Mouse (Mus musculus): ENCODE measurements around the gene Smyd1. TPM values are rescaled to one million over a fixed set of nuclear protein-coding genes. Genes with fewer than 3 reads are reported as not detected.
A peak's percentile ranks its signal among the peaks of the same experiment; 100 is the strongest.
"Not testable (repeated sequence)": the region's sequence is repeated elsewhere in the genome, so short reads cannot be mapped to it uniquely, and the experiment has no call there.

Smyd1 gene
- total RNA-seq, 2 experiments from 2014 or later = 361 to 384 TPM

- DNase-seq = no peak
- intact Hi-C loops (cut with DNase I) = no loop called here
These were observed 8.5 kb upstream of the Smyd1 start for GRCm38 (mm10) chr6:71330486-71330885.

GRCm38 (mm10) chr6:71329881-71330280 lies 7.8 kb upstream of the Smyd1 start:
- intact Hi-C loops (cut with DNase I) = no loop called here
- DNase-seq = no peak

- DNase-seq = no peak
- intact Hi-C loops (cut with DNase I) = no loop called here
These were observed 2.8 kb upstream of the Smyd1 start for GRCm38 (mm10) chr6:71324816-71325215.

- intact Hi-C loops (cut with DNase I) = no loop called here
- DNase-seq = no peak
These were observed 473 bp upstream of the Smyd1 start, which contains the start of gene Cd8b1 for GRCm38 (mm10) chr6:71322491-71322921. Gene Cd8b1 (plus strand): TSS chr6:71322788.

DNA sequence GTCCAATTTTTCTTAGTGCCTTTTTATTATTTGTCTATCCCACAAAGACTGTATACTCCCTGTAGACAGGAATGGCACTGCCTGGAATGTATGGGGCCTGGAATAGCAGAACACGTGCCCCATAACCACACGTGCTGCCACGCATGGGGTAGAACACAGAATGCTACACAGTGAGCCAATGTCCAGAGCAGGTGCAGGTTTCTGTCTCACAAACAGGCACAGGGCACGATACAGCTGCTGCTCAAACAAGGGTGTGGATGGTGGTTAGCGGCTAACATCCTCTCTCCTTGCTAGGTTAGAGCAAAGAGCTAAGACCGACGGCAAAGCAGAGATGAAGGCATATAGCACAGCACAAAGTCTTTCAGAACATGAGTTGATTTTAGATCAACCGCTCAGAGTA lies 14.5 kb downstream of the Smyd1 start:
- intact Hi-C loops (cut with DNase I) = loop anchor here (10.0 kb wide), 1 partner anchor 497 kb away; no protein-coding TSS in a partner anchor

DNA sequence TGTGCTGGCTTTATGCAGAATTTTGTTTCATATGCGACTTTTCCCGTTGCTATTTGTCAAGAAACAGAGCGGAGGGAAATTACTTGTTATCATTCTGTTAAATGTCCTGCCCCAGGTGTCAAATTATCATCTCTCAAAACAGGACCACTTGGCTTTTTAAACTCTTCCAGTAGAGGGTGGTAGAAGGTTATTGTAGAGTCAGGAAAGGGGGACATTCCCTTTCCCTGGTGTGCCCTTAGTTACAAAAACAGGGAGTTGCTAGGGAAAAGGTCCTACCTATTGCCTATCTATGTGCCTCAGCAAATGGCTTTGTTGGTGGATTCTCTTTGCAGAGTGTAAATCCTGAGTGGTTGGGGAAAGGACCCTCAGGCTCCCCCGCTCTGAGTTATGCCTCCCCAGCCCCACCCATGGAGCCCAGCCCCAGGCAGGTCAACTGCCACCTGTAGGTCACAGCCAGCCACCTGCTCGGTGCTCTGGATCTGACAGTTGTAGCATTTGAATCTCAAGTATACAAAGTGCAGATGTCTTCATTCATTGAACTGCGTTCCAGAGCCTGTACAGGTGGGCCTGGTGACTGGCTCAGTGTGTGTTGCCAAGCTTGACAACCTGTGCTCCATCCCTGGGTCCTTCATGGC lies 19.8 kb downstream of the Smyd1 start:
- no peak for DNase-seq
- intact Hi-C loops (cut with DNase I) = loop anchor here (5.0 to 10.0 kb wide), 2 partner anchors 95 to 503 kb away; no protein-coding TSS in a partner anchor

More for the DNA sequence above, 14.5 kb downstream of the Smyd1 start:
- no peak for DNase-seq

- DNase-seq = peak in 1 of 2 experiments; percentile 25
- intact Hi-C loops (cut with DNase I) = no loop called here
These were observed 23.3 kb downstream of the Smyd1 start for GRCm38 (mm10) chr6:71298751-71299150.

GRCm38 (mm10) chr6:71298051-71298450 lies 24.0 kb downstream of the Smyd1 start:
- intact Hi-C loops (cut with DNase I) = no loop called here
- DNase-seq = no peak

DNA sequence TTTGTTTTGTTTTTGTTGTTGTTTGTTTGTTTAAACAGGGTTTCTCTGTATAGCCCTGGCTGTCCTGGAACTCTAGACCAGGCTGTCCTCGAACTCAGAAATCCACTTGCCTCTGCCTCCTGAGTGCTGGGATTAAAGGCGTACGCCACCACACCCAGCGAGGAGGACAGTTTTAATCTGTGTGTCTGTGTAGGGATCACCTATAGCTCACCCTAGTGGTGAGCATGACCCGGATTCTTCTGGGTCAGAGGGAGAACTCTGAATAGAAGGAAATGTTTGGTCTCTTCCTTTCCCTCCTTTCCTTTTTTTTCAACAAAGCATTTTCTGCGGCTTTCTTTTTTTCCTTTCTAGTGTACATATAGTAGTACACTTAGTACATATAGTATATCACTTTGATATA lies 26.7 kb downstream of the Smyd1 start:
- intact Hi-C loops (cut with DNase I) = no loop called here

GRCm38 (mm10) chr6:71293509-71293908 lies 28.5 kb downstream of the Smyd1 start:
- DNase-seq = no peak
- intact Hi-C loops (cut with DNase I) = no loop called here

More for the DNA sequence above, 26.7 kb downstream of the Smyd1 start:
- DNase-seq = no peak

DNA sequence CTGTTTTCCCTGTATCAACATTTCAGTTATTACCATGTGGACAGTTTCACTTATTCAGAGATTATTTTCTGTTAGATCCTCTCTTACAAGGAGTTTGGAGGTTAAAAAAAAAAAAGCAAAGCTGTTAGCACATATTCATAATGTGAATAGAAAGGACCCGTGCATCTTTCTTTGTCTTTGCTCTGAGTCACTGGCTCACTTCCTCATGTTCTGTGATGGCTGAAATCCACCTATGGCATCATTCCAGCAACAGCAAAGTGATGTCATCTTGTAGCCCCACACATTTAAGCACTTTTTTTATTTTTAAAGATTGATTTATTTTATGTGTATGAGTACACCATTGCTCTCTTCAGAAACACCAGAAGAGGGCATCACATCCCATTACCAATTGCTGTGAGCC lies 42.6 kb downstream of the Smyd1 start:
- no peak for DNase-seq
- intact Hi-C loops (cut with DNase I) = no loop called here

GRCm38 (mm10) chr6:71274621-71275020 lies 47.4 kb downstream of the Smyd1 start:
- intact Hi-C loops (cut with DNase I) = no loop called here
- no peak for DNase-seq

GRCm38 (mm10) chr6:71273715-71274114 lies 48.3 kb downstream of the Smyd1 start:
- no peak for DNase-seq
- intact Hi-C loops (cut with DNase I) = no loop called here

- intact Hi-C loops (cut with DNase I) = no loop called here
- no peak for DNase-seq
These were observed 49.7 kb downstream of the Smyd1 start for GRCm38 (mm10) chr6:71272316-71272741.

GRCm38 (mm10) chr6:71271389-71272315 lies 50.4 kb downstream of the Smyd1 start, which contains the start of gene Krcc1:
Gene Krcc1 (plus strand): TSS chr6:71271677.
- peak; percentile 98 to 99 for DNase-seq
- intact Hi-C loops (cut with DNase I) = loop anchor here (2.0 kb wide), 1 partner anchor 361 kb away; the partner anchor contains the start of gene Kdm3a

DNA sequence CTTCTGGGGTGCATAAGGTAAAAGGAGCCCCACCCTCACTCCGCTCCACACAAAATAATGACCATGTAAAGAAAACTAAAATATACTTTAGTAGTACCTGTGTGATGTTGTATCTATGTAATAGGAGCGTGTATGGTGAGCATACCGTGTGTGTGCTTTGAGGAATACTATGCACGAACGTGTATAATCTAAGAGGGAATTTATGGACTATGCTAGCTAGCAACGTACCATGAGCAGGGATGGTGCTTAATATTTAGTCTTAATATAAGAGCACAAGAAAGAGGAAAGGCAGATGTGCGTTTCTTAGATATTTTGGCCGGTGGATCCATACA lies 51.0 kb downstream of the Smyd1 start:
- intact Hi-C loops (cut with DNase I) = loop anchor here (2.0 kb wide), 1 partner anchor 362 kb away; the partner anchor contains the start of gene Kdm3a
- no peak for DNase-seq

DNA sequence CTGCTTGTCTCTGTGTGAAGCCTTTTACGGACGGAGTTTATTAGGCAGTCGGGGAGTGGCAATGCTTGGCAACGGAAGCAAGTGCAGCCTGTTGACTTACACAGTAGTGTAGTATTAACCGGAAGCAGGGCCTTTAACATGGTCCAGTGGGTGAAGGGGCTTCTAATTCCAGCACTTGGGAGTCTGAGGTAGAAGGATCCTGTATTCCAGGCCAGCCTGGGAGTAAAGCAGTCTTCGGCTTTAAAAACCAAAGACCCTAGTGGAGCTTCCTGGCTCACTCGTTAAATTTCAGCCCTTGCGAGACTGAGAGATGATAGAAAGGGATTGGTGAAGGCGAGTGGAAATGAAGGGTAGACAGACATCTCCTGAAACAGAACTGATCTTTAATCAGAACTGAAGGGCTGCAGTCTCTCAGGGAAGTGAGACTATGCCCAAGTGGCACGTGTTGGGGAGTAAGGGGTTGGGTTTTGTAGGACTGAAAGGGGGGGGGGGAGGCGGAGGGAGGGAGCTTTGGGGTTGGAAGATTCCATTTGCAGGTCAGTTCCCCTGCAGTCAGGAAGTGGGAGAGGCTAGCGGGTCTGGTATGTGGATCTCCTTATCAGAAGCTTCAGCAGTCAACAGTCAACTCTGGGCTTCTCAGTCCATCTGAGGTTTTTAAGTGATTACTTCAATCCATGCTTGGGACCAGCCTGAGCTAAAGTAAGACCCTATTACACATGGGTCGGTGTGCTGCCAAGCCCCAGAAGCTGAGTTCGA lies 51.6 kb downstream of the Smyd1 start:
- intact Hi-C loops (cut with DNase I) = loop anchor here (2.0 kb wide), 1 partner anchor 362 kb away; the partner anchor contains the start of gene Kdm3a
- DNase-seq = peak; percentile 65 to 66

DNA sequence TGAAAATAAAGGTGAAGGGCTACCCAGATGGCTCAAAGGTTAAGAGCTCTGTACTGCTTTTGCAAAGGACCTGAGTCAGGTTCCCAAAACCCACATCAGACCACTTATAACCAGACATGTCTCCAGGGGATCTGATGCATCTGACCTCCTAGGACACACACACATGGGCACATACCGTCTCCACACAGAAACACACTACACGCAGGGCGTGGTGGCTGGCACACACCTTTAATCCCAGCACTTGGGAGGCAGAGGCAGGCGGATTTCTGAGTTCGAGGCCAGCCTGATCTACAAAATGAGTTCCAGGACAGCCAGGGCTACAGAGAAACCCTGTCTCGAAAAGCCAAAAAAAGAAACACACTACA lies 52.4 kb downstream of the Smyd1 start:
- intact Hi-C loops (cut with DNase I) = loop anchor here (2.0 kb wide), 1 partner anchor 363 kb away; the partner anchor contains the start of gene Kdm3a

DNA sequence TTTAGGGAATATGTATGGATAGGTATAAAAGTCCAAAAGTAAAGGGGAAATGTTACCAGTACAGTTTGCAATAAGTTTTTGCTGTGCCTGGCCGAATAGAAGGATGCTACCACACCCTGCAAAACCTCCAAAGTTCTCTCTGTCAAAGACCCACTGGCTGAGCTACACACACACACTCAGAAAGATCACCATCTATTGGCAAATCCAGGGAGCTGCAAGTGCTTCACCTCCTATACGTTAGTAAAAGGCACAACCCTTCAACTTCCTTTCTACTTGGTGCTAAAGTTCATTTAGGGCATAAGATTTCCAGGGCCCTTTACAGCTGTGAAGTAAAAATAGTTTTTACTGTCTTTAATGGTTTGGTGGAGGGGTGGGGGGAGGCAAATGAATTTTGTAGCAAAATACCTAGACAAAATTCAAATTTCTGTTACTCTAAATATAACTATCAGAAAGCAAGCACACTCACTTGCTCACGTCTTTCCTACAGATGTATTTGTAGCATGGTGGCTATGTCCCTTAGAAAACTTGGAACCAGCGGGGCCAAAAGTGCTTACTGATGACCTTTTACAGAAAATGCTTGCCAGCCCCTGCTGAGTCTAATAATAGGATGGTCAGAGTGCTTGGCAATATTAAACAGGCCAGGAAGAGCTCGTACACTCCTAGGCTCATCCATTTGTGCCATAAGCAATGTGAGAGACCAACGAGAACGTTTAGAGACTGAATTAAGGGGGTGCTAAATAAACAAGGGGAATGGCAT lies 52.9 kb downstream of the Smyd1 start:
- intact Hi-C loops (cut with DNase I) = no loop called here
- DNase-seq = peak; percentile 70 to 71

More for the DNA sequence above, 52.4 kb downstream of the Smyd1 start:
- DNase-seq = not testable (repeated sequence)

GRCm38 (mm10) chr6:71267603-71268002 lies 54.4 kb downstream of the Smyd1 start:
- intact Hi-C loops (cut with DNase I); DNase-seq: not testable (repeated sequence)

Measured in heart, postnatal 10 days (tissue).